Mouse (Mus musculus): ENCODE results near the gene Gm7945. TPM values are rescaled to one million over a fixed set of nuclear protein-coding genes. Genes with fewer than 3 reads are reported as not detected.
"Not testable (repeated sequence)": the region's sequence is repeated elsewhere in the genome, so short reads cannot be mapped to it uniquely, and the experiment has no call there.

Gm7945 gene
- not detected in 2 replicates for polyA plus RNA-seq (2012; rRNA removed)

DNA sequence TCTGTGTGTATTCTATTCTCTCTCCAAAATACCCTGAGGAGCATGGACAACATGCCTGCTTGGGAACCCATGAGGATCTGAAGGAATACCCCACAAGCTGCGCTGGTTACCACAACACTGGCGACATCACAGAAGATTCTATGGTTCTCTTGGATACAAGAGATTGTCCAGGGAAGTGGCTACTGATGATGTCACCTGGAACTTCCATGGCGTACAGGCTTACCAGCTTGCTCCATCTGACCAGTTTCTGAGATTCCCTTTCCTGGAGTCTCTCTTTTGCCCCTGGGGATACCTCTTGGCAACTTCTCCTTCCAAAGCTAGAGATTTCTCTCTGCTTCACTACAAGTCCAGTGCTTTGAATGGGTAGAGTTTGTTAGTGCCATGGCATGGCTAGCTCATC is at the start of gene Gm7945:
TSS of gene Gm7945 (minus strand) at position 101 of the 400 bp plus-strand sequence.
- DNase-seq (ENCODE audit: low read depth): not testable (repeated sequence)

DNA sequence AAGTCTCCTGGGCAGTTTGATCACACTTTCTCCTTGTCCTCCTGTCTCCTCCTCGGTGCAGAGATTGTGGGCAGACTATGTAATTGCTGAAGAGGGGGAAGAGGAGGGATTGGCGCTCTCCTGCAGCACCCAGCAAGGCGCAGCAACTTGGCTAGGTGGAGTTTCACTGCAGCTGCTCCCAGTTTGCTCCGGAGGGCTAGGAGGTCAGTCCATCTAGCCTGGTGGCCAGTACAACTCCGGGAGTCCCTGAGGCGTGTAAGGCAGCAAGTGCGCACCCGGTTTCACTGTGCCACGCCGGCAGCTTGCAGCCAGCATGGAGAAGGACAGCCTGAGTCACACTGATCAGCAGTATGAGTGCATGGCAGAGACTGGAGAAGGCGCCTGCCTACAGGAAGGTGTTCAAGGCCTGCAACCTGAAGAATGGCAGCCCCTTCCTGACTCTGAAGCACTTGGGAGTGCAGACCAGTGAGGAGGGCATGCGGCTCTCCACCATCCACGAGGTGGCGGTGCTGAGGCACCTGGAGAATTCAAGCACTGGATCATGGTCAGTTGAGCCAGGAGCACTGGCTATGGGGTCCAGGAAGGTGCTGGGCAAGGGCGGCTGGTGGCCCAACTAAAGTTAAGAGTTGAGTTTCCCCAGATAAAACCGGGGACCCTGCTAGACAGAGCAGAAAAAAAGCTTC is 39.4 kb upstream of the Gm7945 start:
- DNase-seq (ENCODE audit: low read depth): not testable (repeated sequence)

DNA sequence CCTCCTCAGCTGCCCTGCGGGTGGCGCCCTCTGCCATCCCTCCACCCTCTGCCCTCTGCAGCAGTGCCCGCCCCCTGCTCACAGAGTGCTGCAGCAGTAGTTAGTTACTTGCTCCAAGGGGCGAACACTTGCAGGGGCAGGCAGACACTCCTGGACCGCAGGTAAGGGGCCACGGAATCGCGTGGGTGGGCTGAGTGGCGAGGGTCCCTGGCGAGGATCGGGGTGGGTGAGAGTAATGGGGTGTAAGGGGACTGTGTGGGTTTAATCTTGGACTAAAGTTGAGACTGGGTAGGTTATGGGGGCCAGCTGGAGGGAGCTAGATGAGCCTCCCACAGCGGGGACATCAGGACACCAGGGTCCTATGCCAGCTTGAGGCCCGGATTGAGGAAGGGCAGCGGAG is 38.5 kb upstream of the Gm7945 start:
- DNase-seq (ENCODE audit: low read depth): not testable (repeated sequence)

DNA sequence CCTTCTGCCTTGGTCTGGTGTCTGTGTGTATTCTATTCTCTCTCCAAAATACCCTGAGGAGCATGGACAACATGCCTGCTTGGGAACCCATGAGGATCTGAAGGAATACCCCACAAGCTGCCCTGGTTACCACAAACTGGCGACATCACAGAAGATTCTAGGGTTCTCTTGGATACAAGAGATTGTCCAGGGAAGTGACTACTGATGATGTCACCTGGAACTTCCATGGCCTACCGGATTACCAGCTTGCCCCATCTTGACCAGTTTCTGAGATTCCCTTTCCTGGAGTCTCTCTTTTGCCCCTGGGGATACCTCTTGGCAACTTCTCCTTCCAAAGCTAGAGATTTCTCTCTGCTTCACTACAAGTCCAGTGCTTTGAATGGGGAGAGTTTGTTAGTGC is 22.0 kb upstream of the Gm7945 start, which contains the start of gene Gm6482:
TSS of gene Gm6482 (minus strand) at position 101 of the 400 bp plus-strand sequence.
- not testable (repeated sequence) for DNase-seq (ENCODE audit: low read depth)

DNA sequence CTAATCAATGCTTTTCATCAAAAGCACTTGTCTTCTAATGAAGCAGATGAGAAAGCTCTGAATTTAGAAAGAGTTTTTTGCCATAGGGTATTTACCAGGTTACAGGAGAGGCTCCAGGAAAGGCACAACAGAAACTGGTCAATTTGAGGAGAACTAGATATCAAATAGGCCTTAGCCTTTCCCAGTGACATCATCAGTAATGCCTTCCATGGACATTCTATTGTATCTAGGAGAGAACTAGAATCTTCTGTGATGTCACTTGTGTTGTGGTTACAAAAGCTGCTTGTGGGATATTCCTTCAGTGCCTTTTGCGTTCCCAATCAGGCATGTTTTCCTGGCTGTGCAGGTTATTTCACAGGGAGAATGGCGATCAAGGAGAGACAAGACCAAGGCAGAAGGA is 37.9 kb downstream of the Gm7945 start, which contains the start of gene Gm5798:
TSS of gene Gm5798 (plus strand) at position 301 of the 400 bp plus-strand sequence.
- DNase-seq (ENCODE audit: low read depth): not testable (repeated sequence)

Other genes with a start within 250 kb of the Gm7945 start
- gene Mbl1, start 234.9 kb downstream of the Gm7945 start, polyA plus RNA-seq (2012; rRNA removed): not detected in 2 replicates
- gene Sftpd, start 201.2 kb downstream of the Gm7945 start, polyA plus RNA-seq (2012; rRNA removed): 0.08 and 0.22 TPM in 2 replicates
- gene Gm2832, start 107.6 kb downstream of the Gm7945 start, polyA plus RNA-seq (2012; rRNA removed): not detected in 2 replicates
- not detected in 2 replicates for gene Gm5798, start 37.8 kb downstream of the Gm7945 start, polyA plus RNA-seq (2012; rRNA removed)
- gene Gm6482, start 21.9 kb upstream of the Gm7945 start, polyA plus RNA-seq (2012; rRNA removed): not detected in 2 replicates
- gene Gm7954, start 67.1 kb upstream of the Gm7945 start, polyA plus RNA-seq (2012; rRNA removed): not detected in 2 replicates
- not detected in 2 replicates for gene Gm3486, start 103.1 kb upstream of the Gm7945 start, polyA plus RNA-seq (2012; rRNA removed)
- not detected in 2 replicates for gene Gm7970, start 169.2 kb upstream of the Gm7945 start, polyA plus RNA-seq (2012; rRNA removed)
- gene 1700049E17Rik2, start 186.8 kb upstream of the Gm7945 start, polyA plus RNA-seq (2012; rRNA removed): not detected in 2 replicates
- not detected in 2 replicates for gene Gm3072, start 238.2 kb upstream of the Gm7945 start, polyA plus RNA-seq (2012; rRNA removed)

Data from gonadal fat pad, adult 2 months (tissue).